Mouse (Mus musculus) stomach, embryonic 14.5 days (tissue): ENCODE data around the gene Hist1h1d. TPM values are rescaled to one million over a fixed set of nuclear protein-coding genes. Genes with fewer than 3 reads are reported as not detected.
"Not testable (repeated sequence)": the region's sequence is repeated elsewhere in the genome, so short reads cannot be mapped to it uniquely, and the experiment has no call there.

Source experiments
- ATAC-seq: fragments of 200-750 bp; cut with Nextera tagmentation; 2 replicates; pipeline ENCODE4 v1.8.0; 2017; ENCODE audit warnings: low read depth, moderate TSS enrichment; ENCODE audit not compliant: insufficient number of reproducible peaks, insufficient read depth, low FRiP score
- H3K27ac ChIP-seq: fragments of 300-500 bp; sonication (generic); 2 replicates; pipeline ENCODE4 v1.5.1; 2014; ENCODE audit warnings: mild to moderate bottlenecking, low read length, moderate library complexity, mixed read lengths
- H3K27me3 ChIP-seq: fragments of 300-500 bp; sonication (generic); 2 replicates; pipeline ENCODE4 v1.6.1; 2014; ENCODE audit warnings: low read length, control low read depth, mixed read lengths; ENCODE audit not compliant: control insufficient read depth, insufficient read depth
- H3K36me3 ChIP-seq: fragments of 300-500 bp; sonication (generic); 2 replicates; pipeline ENCODE4 v1.6.1; 2014; ENCODE audit warnings: mild to moderate bottlenecking, control low read depth, low read length, moderate library complexity, mixed read lengths; ENCODE audit not compliant: control insufficient read depth, insufficient read depth
- H3K4me1 ChIP-seq: fragments of 300-500 bp; sonication (generic); 2 replicates; pipeline ENCODE4 v1.6.1; 2014; ENCODE audit warnings: low read length, control low read depth, mixed read lengths; ENCODE audit not compliant: control insufficient read depth, insufficient read depth
- H3K4me2 ChIP-seq: fragments of 300-500 bp; sonication (generic); replicated peaks from 2 replicates; pipeline ENCODE4 v1.6.1; 2014; ENCODE audit warnings: low read depth, low read length, control low read depth
- H3K4me3 ChIP-seq: fragments of 300-500 bp; sonication (generic); 2 replicates; pipeline ENCODE4 v1.5.1; 2014; ENCODE audit warnings: low read depth, low read length, control low read depth
- H3K9ac ChIP-seq: fragments of 300-500 bp; sonication (generic); replicated peaks from 2 replicates; pipeline ENCODE4 v1.6.1; 2014; ENCODE audit warnings: low read depth, mild to moderate bottlenecking, control low read depth, low read length, moderate library complexity, mixed read lengths
- H3K9me3 ChIP-seq: fragments of 300-500 bp; sonication (generic); 2 replicates; pipeline ENCODE4 v1.6.1; 2016; ENCODE audit warnings: low read depth, low read length, control low read depth; ENCODE audit not compliant: control insufficient read depth
- WGBS: fragments of 180-500 bp; shearing (Covaris S2); extraction: QIAGEN DNeasy Blood & Tissue Kit; methylation state at CpG from one replicate; pipeline ENCODE4 v1.1.7; 2014; 5-methylcytosine and 5-hydroxymethylcytosine counted together
- polyA plus RNA-seq: library from polyadenylated mRNA; unstranded; fragments of >200 nt; fragmentation: Nextera tagmentation; extraction: Ambion mirVana; gene quantifications from 2 replicates; pipeline ENCODE4 v1.2.1, GENCODE M21; 2014

Gene Hist1h1d
- polyA plus RNA-seq, 1 experiment from 2014 or later = 1.1 TPM

- not testable (repeated sequence) for H3K9ac ChIP-seq
Measured at GRCm38 (mm10) chr13:23561531-23561882, 8.4 kb downstream of the Hist1h1d start.

GRCm38 (mm10) chr13:23561883-23562659 lies 9.0 kb downstream of the Hist1h1d start, which contains the start of gene Hist1h3e:
Hist1h3e (minus strand) TSS chr13:23562369.
- H3K27ac ChIP-seq = peak within 1 kb of the TSS; percentile 99
- H3K9me3 ChIP-seq, H3K36me3 ChIP-seq, H3K27me3 ChIP-seq, H3K4me1 ChIP-seq: not testable (repeated sequence)
- peak within 1 kb of the TSS; percentile 29 for H3K4me3 ChIP-seq
- H3K4me2 ChIP-seq = peak within 1 kb of the TSS; percentile 70
- peak; percentile 93 for ATAC-seq
- WGBS = under 1% methylated on average over 50 of the region's 67 CpGs
- H3K9ac ChIP-seq = peak within 1 kb of the TSS; percentile 45; the same call in 1 of the 2 replicates

More at GRCm38 (mm10) chr13:23561531-23561882, 8.4 kb downstream of the Hist1h1d start:
- 0% methylated on average over 2 of the region's 5 CpGs for WGBS
- ATAC-seq, H3K4me1 ChIP-seq, H3K27me3 ChIP-seq, H3K36me3 ChIP-seq, H3K9me3 ChIP-seq: not testable (repeated sequence)
- peak overlapping the region; percentile 29; the same call in 1 of the 2 replicates for H3K4me3 ChIP-seq
- peak overlapping the region; percentile 99 for H3K27ac ChIP-seq
- H3K4me2 ChIP-seq = peak overlapping the region; percentile 70; the same call in 1 of the 2 replicates

DNA sequence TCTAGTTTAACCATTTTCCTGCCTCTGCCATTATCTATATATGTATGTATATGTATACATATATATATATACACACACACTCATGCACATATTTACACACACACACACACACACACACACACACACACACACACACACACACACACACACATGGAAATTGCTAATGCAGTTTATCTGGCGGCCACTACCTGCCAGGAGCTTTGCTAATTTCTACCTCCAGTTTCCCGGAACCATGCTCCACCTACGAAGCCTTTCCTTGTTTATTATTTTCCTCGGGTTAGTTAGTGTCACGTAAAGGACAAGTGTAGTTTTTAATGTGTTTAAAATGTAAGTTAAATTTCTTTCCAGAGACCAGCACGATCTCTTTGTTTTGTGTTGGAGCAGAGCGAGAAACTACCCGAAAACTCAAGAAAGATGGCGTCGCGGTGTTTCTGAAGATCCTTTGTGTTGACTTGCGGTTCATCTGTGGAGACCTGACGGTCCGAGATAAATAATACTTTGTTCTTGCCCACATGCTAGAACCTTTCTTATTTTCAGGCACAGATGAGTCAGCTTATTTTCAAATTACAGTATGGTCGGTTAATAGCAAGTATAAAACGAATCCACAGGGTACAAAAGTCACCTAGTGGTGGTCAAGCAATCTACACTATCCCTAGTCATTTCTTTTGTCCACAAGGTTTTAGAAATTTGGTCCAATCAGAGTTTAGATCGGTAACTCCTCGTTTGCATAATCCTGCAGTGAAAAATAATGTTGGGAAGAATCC lies 9.8 kb downstream of the Hist1h1d start:
- no peaks in the 10 kb centered on the region for H3K36me3 ChIP-seq
- H3K4me3 ChIP-seq = peak overlapping the region; percentile 29
- H3K9ac ChIP-seq = peak overlapping the region; percentile 23; the same call in 1 of the 2 replicates
- H3K4me1 ChIP-seq = no peaks in the 10 kb centered on the region
- peak overlapping the region; percentile 70 for H3K4me2 ChIP-seq
- peak overlapping the region; percentile 99 for H3K27ac ChIP-seq
- ATAC-seq = peak; percentile 62
- H3K9me3 ChIP-seq = no peaks in the 10 kb centered on the region
- no peaks in the 10 kb centered on the region for H3K27me3 ChIP-seq
- 2% methylated on average over 18 of the region's 18 CpGs for WGBS

DNA sequence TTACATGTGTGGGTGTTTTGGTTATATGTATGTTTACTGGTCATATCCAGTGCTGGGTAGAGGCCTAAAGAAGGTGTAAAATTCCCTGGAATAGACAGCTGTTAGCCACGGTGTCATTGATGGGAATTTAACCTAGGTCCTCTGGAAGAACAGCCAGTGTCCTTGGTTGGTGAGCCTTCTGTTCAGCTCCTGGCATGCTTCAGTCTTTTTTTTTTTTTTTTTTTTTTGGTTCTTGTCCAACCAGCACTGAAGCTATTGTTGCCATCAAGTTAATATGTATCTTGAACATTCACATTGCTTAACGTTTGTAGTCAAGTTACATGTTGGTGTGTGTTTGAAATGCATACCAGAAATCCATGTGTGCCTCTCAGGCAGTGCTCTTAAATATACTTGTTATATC lies 11.4 kb downstream of the Hist1h1d start:
- Histone ChIP-seq H3K27ac (peak overlapping the region; percentile 99), H3K9me3 (no peaks in the 10 kb centered on the region), H3K9ac (no peak overlapping the region), H3K27me3 (no peaks in the 10 kb centered on the region), H3K4me3 (no peak overlapping the region), H3K4me1 (no peaks in the 10 kb centered on the region), H3K36me3 (no peaks in the 10 kb centered on the region), H3K4me2 (no peak overlapping the region)
- 79% methylated on average over 2 of the region's 2 CpGs for WGBS
- ATAC-seq = no peak

GRCm38 (mm10) chr13:23570261-23571021 lies 17.4 kb downstream of the Hist1h1d start:
- 4% methylated on average over 12 of the region's 41 CpGs for WGBS
- H3K9me3 ChIP-seq, H3K36me3 ChIP-seq, H3K27me3 ChIP-seq, H3K4me1 ChIP-seq, ATAC-seq: not testable (repeated sequence)
- Histone ChIP-seq H3K4me2 (peak overlapping the region; percentile 50), H3K9ac (peak overlapping the region; percentile 22), H3K27ac (peak overlapping the region; percentile 94), H3K4me3 (peak overlapping the region; percentile 27; the same call in 1 of the 2 replicates)

- Histone ChIP-seq H3K4me3 (peak within 1 kb of the TSS; percentile 27), H3K36me3 (no peaks in the 10 kb centered on the region)
Measured at GRCm38 (mm10) chr13:23571022-23571503, 18.0 kb downstream of the Hist1h1d start, which contains the start of the genes Hist1h2ae and Hist1h2bg. Hist1h2ae (minus strand) TSS chr13:23571220. Hist1h2bg (plus strand) TSS chr13:23571396.

DNA sequence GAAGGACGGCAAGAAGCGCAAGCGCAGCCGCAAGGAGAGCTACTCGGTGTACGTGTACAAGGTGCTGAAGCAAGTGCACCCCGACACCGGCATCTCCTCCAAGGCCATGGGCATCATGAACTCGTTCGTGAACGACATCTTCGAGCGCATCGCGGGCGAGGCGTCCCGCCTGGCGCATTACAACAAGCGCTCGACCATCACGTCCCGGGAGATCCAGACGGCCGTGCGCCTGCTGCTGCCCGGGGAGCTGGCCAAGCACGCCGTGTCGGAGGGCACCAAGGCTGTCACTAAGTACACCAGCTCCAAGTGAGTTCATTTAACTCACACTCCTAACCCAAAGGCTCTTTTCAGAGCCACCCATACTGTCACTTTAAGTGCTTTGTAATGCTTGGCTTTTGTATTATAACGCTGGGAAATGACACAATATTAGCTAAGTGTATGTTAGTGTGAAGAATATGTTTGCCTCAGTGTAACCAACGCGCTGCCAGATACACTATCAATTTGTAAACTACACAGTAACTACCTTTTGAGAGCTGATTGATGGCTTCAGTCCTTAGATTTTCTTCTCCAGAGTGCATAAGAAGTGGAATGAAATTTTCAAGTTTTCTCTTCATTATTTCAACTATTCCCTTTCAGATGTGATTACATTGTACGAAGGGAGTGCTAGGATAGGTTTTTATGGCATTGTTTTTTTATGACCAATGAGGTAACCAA lies 18.6 kb downstream of the Hist1h1d start:
- Histone ChIP-seq H3K9ac (peak overlapping the region; percentile 22), H3K4me3 (peak overlapping the region; percentile 27), H3K4me2 (peak overlapping the region; percentile 41), H3K27ac (peak overlapping the region; percentile 94)
- H3K9me3 ChIP-seq, H3K27me3 ChIP-seq, ATAC-seq, H3K4me1 ChIP-seq, H3K36me3 ChIP-seq: not testable (repeated sequence)
- 0% methylated on average over 9 of the region's 34 CpGs for WGBS

More at GRCm38 (mm10) chr13:23571022-23571503, 18.0 kb downstream of the Hist1h1d start, which contains the start of the genes Hist1h2ae and Hist1h2bg:
- Histone ChIP-seq H3K4me1 (no peaks in the 10 kb centered on the region), H3K9ac (peak within 1 kb of the TSS; percentile 22), H3K27ac (peak within 1 kb of the TSS; percentile 94), H3K4me2 (peak within 1 kb of the TSS; percentile 50), H3K9me3 (no peaks in the 10 kb centered on the region), H3K27me3 (no peaks in the 10 kb centered on the region)
- ATAC-seq = peak; percentile 88
- under 1% methylated on average over 18 of the region's 18 CpGs for WGBS
